Mouse (Mus musculus) hindbrain, embryonic 11.5 days (tissue): ENCODE measurements around the gene Npepps. TPM values are rescaled to one million over a fixed set of nuclear protein-coding genes. Genes with fewer than 3 reads are reported as not detected.

Experiments
- ATAC-seq: fragments of 200-750 bp; cut with Nextera tagmentation; 2 replicates; pipeline ENCODE4 v1.8.0; 2017; ENCODE audit warnings: mild to moderate bottlenecking, moderate TSS enrichment, moderate library complexity; ENCODE audit not compliant: low FRiP score
- DNase-seq: peaks from one replicate; pipeline ENCODE4 v3.0.0-alpha.2; 2015; ENCODE audit warnings: low spot score
- H3K27ac ChIP-seq: fragments of 300-500 bp; sonication (generic); 2 replicates; pipeline ENCODE4 v1.5.1; 2014; ENCODE audit warnings: mild to moderate bottlenecking, low read depth, low read length
- H3K27me3 ChIP-seq: fragments of 300-500 bp; sonication (generic); 2 replicates; pipeline ENCODE4 v1.6.1; 2014; ENCODE audit warnings: mild to moderate bottlenecking, low read length, moderate library complexity, mixed read lengths; ENCODE audit not compliant: control insufficient read depth, insufficient read depth
- H3K36me3 ChIP-seq: fragments of 300-500 bp; sonication (generic); 2 replicates; pipeline ENCODE4 v1.6.1; 2014; ENCODE audit warnings: mild to moderate bottlenecking, low read length, moderate library complexity, mixed read lengths; ENCODE audit not compliant: control insufficient read depth, insufficient read depth
- H3K4me1 ChIP-seq: fragments of 300-500 bp; sonication (generic); replicated peaks from 2 replicates; pipeline ENCODE4 v1.6.1; 2014; ENCODE audit warnings: low read length, mixed read lengths; ENCODE audit not compliant: control insufficient read depth, insufficient read depth
- H3K4me2 ChIP-seq: fragments of 300-500 bp; sonication (generic); replicated peaks from 2 replicates; pipeline ENCODE4 v1.6.1; 2014; ENCODE audit warnings: mild to moderate bottlenecking, low read depth, low read length
- H3K4me3 ChIP-seq: fragments of 300-500 bp; sonication (generic); 2 replicates; pipeline ENCODE4 v1.5.1; 2014; ENCODE audit warnings: low read depth, low read length
- H3K9ac ChIP-seq: fragments of 300-500 bp; sonication (generic); 2 replicates; pipeline ENCODE4 v1.6.1; 2014; ENCODE audit warnings: low read depth, low read length
- H3K9me3 ChIP-seq: fragments of 300-500 bp; sonication (generic); 2 replicates; pipeline ENCODE4 v1.6.1; 2016; ENCODE audit warnings: low read length; ENCODE audit not compliant: control insufficient read depth
- WGBS: fragments of 180-500 bp; shearing (Covaris S2); extraction: QIAGEN DNeasy Blood & Tissue Kit; methylation state at CpG from one replicate; pipeline ENCODE4 v1.1.7; 2014; 5-methylcytosine and 5-hydroxymethylcytosine counted together
- polyA plus RNA-seq: library from polyadenylated mRNA; unstranded; fragments of >200 nt; fragmentation: Nextera tagmentation; extraction: Ambion mirVana; gene quantifications from 2 replicates; pipeline ENCODE4 v1.2.1, GENCODE M21; 2014

The Npepps gene
- polyA plus RNA-seq, 1 experiment from 2014 or later, result 108 TPM

GRCm38 (mm10) chr11:97302231-97302781 is 21.9 kb upstream of the Npepps start:
- WGBS, result 49% methylated on average over 7 of the region's 7 CpGs
- DNase-seq, result no peak

DNA sequence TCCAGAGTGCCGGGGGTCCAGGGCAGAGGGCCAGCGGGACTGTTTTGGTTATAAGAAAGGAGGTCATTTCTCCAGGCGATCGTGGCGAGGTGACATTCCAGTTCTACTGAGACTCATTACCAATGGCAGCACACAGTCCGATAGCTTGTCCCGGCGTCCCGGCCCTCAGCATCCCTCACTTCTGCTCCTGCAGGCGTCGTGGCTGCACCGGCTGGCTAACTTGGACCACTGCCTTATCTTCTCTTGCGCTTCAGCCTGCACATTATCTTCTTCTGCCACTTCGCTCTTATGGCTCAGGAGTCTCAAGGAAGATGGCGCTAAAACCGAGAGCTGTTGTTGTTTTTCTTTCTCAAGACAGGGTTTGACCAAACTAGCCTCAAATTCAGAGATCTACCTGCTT is 21.0 kb upstream of the Npepps start:
- WGBS, result 86% methylated on average over 16 of the region's 16 CpGs

More at GRCm38 (mm10) chr11:97302231-97302781, 21.9 kb upstream of the Npepps start:
- Histone ChIP-seq H3K9me3 (no peaks in the 10 kb centered on the region), H3K4me2 (no peak overlapping the region), H3K4me3 (no peak overlapping the region), H3K4me1 (no peaks in the 10 kb centered on the region), H3K27me3 (no peaks in the 10 kb centered on the region), H3K27ac (no peak overlapping the region), H3K36me3 (no peaks in the 10 kb centered on the region), H3K9ac (no peak overlapping the region)
- ATAC-seq, result no peak

DNA sequence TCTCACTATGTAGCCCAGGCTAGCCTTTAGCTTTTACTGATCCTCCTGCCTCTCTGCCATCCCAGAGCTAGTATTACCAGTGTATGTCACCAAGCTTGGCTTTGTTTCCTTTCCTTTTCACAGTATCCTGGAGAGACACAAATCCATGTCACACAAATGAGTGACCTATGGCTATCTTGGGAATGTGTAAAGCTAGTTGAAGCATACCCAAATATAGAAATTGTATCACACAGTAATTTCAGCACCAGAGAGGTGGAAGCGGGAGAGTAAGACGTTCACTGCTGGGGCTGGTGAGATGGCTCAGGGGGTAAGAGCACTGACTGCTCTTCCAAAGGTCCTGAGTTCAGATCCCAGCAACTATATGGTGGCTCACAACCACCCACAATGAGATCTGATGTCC is 19.5 kb upstream of the Npepps start:
- no peaks in the 10 kb centered on the region for H3K4me1 ChIP-seq

More for the DNA sequence above, 21.0 kb upstream of the Npepps start:
- H3K4me2 ChIP-seq, result no peak overlapping the region
- H3K9ac ChIP-seq, result no peak overlapping the region
- no peak overlapping the region for H3K27ac ChIP-seq
- ATAC-seq (no peak), DNase-seq (no peak)
- no peaks in the 10 kb centered on the region for H3K27me3 ChIP-seq
- H3K36me3 ChIP-seq, result no peaks in the 10 kb centered on the region
- no peak overlapping the region for H3K4me3 ChIP-seq
- no peaks in the 10 kb centered on the region for H3K4me1 ChIP-seq
- no peaks in the 10 kb centered on the region for H3K9me3 ChIP-seq

DNA sequence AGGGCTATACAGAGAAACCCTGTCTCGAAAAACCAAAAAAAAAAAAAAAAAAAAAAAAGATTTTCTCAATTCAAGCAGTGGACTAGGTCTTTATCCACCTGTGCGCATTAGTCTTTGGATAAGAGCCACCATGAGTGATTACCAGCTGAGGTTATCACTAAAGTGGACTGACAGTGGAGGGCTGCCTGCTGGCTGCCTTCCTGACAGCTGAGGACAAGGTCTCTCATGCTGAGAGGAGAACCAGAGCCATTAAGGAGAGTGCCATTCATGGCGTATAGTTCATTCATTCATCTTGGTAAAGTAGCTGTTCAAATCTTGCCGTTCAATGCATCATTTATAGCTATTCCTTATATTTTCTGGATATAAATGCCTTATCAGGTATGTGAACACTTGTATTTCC is 16.1 kb upstream of the Npepps start:
- no peak for DNase-seq

More for the DNA sequence above, 19.5 kb upstream of the Npepps start:
- Histone ChIP-seq H3K27ac (no peak overlapping the region), H3K36me3 (no peaks in the 10 kb centered on the region), H3K9ac (no peak overlapping the region), H3K4me2 (no peak overlapping the region), H3K9me3 (no peaks in the 10 kb centered on the region), H3K27me3 (no peaks in the 10 kb centered on the region), H3K4me3 (no peak overlapping the region)
- no peak for ATAC-seq
- WGBS, result 95% methylated on average over 2 of the region's 2 CpGs
- DNase-seq, result no peak

GRCm38 (mm10) chr11:97292731-97293130 is 12.3 kb upstream of the Npepps start:
- Histone ChIP-seq H3K27me3 (no peaks in the 10 kb centered on the region), H3K4me1 (no peaks in the 10 kb centered on the region), H3K4me3 (no peak overlapping the region), H3K9me3 (no peaks in the 10 kb centered on the region), H3K36me3 (no peaks in the 10 kb centered on the region), H3K4me2 (no peak overlapping the region), H3K9ac (no peak overlapping the region), H3K27ac (no peak overlapping the region)
- no peak for DNase-seq
- ATAC-seq, result no peak
- 94% methylated on average over 1 of the region's 1 CpGs for WGBS

More for the DNA sequence above, 16.1 kb upstream of the Npepps start:
- Histone ChIP-seq H3K9ac (no peak overlapping the region), H3K36me3 (no peaks in the 10 kb centered on the region), H3K27me3 (no peaks in the 10 kb centered on the region), H3K4me2 (no peak overlapping the region), H3K27ac (no peak overlapping the region), H3K4me1 (no peaks in the 10 kb centered on the region), H3K9me3 (no peaks in the 10 kb centered on the region), H3K4me3 (no peak overlapping the region)
- WGBS, result 90% methylated on average over 3 of the region's 4 CpGs
- ATAC-seq, result no peak

DNA sequence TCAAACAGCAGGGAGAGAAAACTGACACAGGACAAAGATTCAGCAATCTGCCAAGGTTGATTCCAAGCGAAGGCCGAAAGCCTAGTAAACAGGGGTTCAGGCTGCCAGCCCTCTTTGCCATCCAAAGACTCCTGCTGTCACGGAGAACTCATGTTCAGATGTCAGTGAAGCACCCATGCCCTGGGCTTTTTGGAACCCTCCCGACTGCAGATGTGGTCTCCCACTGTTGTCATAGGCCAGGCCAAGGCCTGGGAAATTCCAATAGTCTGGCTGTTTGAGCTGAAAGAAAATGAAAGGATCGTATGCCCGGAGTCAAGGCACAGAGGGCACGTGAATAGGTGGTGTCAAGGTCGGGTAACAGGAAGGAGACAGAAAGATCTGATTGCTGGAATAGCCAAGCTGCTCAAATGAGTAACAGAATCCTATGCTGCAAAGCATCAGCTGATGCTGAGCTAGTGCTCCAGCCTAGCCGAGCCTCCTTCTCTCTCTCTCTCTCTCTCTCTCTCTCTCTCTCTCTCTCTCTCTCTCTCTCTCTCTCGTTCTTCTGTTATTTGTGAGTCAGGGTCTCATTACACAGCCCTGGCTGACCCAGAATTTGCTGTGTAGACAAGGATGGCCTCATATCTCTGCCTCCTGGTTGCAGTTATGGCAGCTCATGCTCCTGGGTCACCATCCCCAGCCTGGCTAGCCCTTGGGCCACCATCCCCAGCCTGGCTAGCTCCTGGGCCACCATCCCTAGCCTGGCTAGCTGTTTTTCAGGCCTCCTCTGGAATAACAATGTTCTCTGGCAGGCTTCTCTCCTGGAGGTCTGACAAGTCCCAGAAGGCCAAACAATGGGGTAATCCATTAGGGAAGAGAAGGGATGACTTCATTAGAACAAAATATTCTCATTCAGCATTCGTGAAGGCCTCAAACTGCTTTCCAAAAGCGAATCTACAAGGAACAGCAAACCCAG is 9.1 kb upstream of the Npepps start:
- no peaks in the 10 kb centered on the region for H3K36me3 ChIP-seq
- peak; percentile 9 for DNase-seq
- ATAC-seq, result no peak
- WGBS, result 41% methylated on average over 12 of the region's 12 CpGs
- H3K9me3 ChIP-seq, result no peaks in the 10 kb centered on the region
- H3K9ac ChIP-seq, result no peak overlapping the region
- H3K27ac ChIP-seq, result no peak overlapping the region
- H3K4me2 ChIP-seq, result no peak overlapping the region
- H3K4me1 ChIP-seq, result no peaks in the 10 kb centered on the region
- no peak overlapping the region for H3K4me3 ChIP-seq
- H3K27me3 ChIP-seq, result no peaks in the 10 kb centered on the region

DNA sequence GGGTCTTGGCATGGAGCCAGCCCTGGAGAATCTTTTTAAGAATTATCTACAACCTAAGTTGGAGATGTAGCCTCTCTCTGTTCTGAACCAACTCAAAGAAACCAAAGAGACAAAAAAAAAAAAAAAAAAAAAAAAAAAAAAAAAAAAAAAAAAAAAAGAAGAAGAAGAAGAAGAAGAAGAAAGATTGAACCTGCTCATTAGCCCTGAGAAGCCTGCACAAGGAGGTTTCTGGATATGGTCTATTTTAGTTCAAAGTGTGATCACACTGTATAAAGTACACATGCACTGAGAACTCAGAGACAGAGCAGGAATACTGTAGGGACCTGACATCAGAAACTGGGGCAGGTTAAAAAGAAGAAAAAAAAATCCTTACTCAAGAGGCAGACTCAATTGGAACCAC is 7.2 kb upstream of the Npepps start:
- H3K4me2 ChIP-seq, result no peak overlapping the region
- no peak overlapping the region for H3K9ac ChIP-seq
- no peaks in the 10 kb centered on the region for H3K9me3 ChIP-seq
- H3K36me3 ChIP-seq, result no peaks in the 10 kb centered on the region
- no peaks in the 10 kb centered on the region for H3K4me1 ChIP-seq
- H3K4me3 ChIP-seq, result no peak overlapping the region
- no peak overlapping the region for H3K27ac ChIP-seq
- DNase-seq (no peak), ATAC-seq (no peak)
- H3K27me3 ChIP-seq, result no peaks in the 10 kb centered on the region

- DNase-seq (no peak), ATAC-seq (no peak)
- H3K36me3 ChIP-seq, result no peaks in the 10 kb centered on the region
- H3K27ac ChIP-seq, result no peak overlapping the region
- H3K9me3 ChIP-seq, result no peaks in the 10 kb centered on the region
- H3K4me2 ChIP-seq, result no peak overlapping the region
- no peaks in the 10 kb centered on the region for H3K27me3 ChIP-seq
- H3K9ac ChIP-seq, result no peak overlapping the region
- H3K4me3 ChIP-seq, result no peak overlapping the region
- H3K4me1 ChIP-seq, result no peaks in the 10 kb centered on the region
- 61% methylated on average over 6 of the region's 6 CpGs for WGBS
These were observed 6.5 kb upstream of the Npepps start for GRCm38 (mm10) chr11:97286973-97287372.
